Mouse (Mus musculus): ENCODE results near the gene Sh3pxd2a.
"Not testable (repeated sequence)": the region's sequence is repeated elsewhere in the genome, so short reads cannot be mapped to it uniquely, and the experiment has no call there.

Gene Sh3pxd2a

GRCm38 (mm10) chr19:47405548-47405947 lies 58.7 kb downstream of the Sh3pxd2a start:
- DNase-seq: no peak

- no peak for DNase-seq
These were observed 60.5 kb downstream of the Sh3pxd2a start for GRCm38 (mm10) chr19:47403391-47404379.

GRCm38 (mm10) chr19:47402976-47403375 lies 61.2 kb downstream of the Sh3pxd2a start:
- no peak for DNase-seq

DNA sequence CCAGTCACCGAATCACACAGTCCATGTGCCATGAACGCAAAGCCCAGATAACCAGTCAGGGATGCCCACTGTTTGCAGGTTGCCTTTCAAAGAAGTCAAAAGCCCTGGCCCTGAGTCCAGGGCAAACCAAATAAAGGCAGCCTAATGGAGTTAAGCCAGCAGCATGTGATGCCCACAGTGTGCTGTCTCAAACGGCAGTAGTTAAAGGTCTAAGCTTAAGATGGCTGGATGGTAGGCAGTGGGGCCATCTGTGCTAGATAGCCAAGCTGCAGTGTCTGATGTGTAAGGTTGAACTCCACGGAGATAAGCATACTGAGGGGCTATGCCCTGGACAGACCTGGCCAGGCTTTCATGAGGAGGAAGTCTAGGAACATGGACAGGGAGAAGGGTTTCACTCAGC lies 61.7 kb downstream of the Sh3pxd2a start:
- no peak for DNase-seq

DNA sequence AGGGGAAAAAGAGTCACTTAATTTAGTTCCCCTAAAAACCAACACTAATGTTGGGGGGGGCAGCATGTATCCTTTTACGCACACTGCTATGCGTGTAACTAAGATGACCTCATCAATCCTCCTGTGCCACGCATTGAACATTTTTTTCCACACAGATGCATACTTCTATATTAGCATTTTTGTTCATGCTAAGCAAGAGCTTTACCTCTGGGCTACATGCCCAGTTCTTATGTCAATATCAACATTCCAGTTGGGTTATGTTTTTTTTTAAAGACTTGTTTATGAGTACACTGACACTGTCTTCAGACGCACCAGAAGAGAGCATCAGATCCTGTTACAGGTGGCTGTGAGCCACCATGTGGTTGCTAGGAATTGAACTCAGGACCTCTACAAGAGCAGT lies 64.5 kb downstream of the Sh3pxd2a start:
- no peak for DNase-seq

DNA sequence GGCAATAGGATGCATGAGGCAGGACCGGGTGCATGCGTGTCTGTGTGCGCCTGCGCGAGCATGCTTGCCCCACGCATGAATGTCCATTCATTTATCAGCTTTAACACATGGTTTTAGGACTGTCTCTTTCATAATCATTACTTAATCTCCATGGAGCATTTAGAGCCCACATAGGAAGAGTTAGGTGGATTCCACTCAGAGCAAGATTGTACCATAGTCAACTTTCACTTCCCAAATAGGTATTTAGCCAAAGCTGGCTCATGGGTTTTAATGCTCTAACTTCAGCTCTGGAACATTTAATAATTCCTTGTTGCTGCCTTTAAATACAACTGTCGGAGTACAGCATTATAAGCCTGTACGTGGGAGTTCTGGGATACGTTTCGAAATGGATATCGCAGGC lies 65.2 kb downstream of the Sh3pxd2a start:
- no peak for DNase-seq

- no peak for DNase-seq
These were observed 66.1 kb downstream of the Sh3pxd2a start for GRCm38 (mm10) chr19:47397882-47398671.

GRCm38 (mm10) chr19:47395338-47395737 lies 68.9 kb downstream of the Sh3pxd2a start:
- DNase-seq: no peak

- not testable (repeated sequence) for DNase-seq
These were observed 69.4 kb downstream of the Sh3pxd2a start for GRCm38 (mm10) chr19:47394781-47395180.

DNA sequence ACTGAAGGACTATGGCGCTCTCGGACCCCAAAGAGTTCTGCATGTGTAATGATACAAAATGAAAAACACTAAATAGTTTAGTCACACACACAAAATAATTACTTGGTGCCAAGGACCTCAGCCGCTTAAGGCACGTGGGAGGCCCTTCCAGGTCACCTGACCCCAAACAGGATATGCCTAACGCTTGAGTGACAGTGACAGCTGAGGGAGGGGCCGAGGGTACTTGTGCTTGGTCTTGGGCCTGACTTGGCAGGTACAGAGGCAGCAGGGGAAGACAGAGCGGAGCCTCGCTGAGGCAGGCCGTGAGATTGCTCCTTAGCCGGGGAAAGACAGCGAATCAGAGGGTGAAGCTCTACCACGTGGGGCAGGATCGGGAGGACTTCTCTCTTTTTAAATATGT lies 73.3 kb downstream of the Sh3pxd2a start:
- DNase-seq: no peak

DNA sequence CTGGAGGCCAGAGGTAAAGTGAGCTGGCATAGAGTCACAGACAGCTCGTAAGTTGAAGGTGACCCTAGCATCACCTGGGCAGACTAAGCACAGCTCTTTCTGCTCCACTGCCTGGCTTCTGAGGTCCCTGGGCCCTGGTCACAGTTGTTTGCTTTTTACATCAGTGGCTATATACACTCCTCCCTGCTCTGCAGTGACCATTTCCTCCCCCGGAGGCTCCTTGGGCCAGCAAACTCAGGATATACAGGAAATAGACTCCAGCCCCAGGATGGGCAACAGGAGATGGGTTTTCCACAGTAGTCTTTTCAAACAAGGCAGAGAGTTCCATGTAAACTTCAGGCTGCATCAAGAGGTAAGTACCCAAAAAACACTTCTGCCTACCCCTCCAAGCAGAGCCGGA lies 76.3 kb downstream of the Sh3pxd2a start:
- DNase-seq: no peak

DNA sequence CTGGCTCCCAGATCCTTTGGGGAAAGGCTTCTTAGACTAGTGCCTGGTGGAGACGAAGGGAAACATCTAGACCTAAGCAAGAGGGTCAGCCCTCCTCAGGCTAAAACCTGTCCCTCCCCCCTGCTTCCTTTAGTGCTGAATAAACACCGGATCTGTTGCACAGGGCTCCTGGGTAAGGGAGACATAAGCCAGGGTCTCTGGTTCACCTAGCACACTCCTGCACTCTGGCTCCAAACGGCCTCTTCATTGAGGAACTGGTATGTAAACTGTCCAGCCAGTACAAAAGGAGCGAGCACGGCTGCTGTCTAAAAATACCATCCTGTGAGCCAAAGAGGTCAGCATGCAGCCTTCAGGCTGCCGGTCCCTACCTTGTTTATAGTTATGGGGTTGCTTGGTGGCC lies 76.8 kb downstream of the Sh3pxd2a start:
- no peak for DNase-seq

DNA sequence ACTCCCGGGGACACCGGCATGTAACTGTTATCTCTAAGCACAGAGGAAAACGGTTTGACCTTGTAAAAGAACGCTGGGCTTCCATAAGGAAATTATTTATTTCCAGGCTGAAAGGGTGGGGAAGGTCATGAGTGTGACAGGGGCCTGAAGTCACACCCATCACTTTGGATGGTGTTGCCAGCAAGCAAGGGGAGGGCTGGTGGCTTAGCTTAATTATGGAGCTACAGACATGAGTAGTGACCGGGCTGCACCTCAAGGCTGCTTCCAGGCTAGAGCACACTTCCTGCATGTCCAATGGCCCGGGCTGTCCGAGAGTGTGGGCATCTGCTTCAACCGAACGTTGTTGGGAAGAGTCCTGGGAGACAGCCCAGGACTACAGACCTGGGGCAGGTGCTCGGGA lies 78.2 kb downstream of the Sh3pxd2a start:
- no peak for DNase-seq

- DNase-seq: no peak
These were observed 79.6 kb downstream of the Sh3pxd2a start for GRCm38 (mm10) chr19:47384639-47385038.

- DNase-seq: no peak
These were observed 80.2 kb downstream of the Sh3pxd2a start for GRCm38 (mm10) chr19:47384036-47384435.

- DNase-seq: no peak
These were observed 81.9 kb downstream of the Sh3pxd2a start for GRCm38 (mm10) chr19:47382268-47382667.

DNA sequence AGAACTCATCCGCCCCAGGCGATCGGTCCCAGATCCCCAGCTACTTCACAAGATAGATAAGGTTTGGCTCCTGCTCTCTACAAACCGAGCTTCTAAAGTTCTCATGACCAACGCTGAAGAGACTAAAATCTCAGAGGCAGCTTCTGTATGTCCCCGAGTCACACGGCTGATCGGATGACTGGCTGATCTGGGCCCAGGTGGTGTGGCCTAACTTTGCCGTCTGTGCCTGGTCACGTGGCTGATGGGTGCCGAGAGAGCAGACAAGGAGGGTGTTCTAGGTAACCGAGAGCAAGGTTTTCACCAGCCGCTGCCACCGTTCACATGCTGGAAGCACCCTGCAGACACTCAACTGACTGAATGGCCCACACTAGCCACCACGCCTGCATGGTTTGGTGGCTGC lies 83.2 kb downstream of the Sh3pxd2a start:
- no peak for DNase-seq

DNA sequence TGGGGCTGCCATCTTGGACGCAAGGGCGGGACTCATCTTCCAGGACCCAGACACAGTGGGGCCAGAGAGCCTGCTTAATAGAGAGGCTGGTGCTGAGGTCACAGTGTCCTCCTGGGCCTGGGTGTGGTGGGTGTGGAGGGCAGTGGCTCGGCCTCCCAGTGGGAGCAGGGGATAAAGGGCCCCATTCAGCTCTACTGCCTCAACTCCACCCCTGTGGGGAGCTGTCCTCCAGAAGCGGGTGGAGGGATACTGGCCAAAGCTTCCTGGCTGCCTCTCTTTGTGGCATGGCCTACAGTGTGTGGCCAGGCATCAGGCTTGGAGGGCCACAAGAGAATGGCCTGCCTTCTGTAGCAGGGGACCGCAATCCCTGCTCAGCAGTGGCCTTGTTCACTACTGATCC lies 85.1 kb downstream of the Sh3pxd2a start:
- DNase-seq: no peak

- DNase-seq: no peak
These were observed 89.2 kb downstream of the Sh3pxd2a start for GRCm38 (mm10) chr19:47374916-47375573.

DNA sequence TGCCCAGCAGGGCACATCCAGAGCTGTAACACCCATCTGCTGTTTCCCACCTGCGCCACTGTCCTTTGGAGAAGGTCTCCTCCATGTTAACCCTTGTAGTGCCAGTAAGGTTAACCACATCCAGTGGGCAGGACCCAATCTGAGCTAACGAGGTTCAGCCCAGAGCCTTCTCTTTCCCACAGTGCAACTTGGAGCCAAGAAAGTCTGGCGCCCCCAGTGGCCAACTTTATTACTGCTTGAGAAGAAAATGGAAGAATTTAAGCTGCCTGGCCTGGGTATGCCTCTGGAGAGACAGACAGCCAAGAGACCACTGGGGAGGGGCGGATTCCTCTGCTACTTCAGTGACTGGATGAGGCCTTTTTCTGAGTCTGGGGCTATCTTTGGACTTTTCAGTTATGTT lies 89.8 kb downstream of the Sh3pxd2a start:
- DNase-seq: peak; percentile 70

DNA sequence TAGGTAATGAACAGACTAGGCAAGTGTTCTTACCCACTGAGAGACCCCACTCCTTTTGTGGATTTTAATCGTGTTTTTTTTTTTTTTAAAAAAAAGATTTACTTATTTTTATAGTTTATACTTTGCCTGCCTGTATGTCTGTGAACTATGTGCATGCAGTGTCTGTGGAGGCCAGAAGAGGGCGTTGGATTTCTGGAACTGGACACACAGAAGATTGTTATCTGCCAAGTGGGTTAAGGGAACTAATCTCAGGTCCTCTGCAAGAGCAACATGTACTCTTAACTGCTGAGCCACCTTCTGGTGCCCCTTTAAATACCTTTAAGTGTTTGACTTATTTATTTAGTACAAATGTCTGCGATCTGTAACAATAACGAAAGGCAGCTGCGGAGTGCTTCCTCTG lies 92.2 kb downstream of the Sh3pxd2a start:
- no peak for DNase-seq

DNA sequence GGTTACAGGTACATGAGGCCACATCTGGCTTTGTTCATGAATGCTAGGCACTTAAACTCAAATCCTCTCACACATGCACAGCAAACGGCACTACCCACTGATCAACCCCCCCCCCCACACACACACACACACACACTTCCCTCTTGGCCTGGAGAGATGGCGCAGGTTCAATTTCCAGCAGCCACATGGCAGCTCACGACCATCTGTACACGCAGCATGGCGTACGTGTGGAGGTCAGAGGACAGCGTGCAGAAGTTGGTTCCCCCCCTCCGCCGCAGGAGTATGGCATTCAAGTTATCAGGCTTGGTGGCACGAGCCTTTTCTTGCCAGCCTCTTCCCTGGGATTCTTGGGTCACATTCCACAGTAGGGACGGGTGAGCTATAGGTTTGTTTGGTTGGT lies 92.7 kb downstream of the Sh3pxd2a start:
- no peak for DNase-seq

GRCm38 (mm10) chr19:47369008-47369407 lies 95.2 kb downstream of the Sh3pxd2a start:
- no peak for DNase-seq
